Mouse (Mus musculus) frontal cortex, postnatal 10 days (tissue): ENCODE measurements around the gene Zfp365.

Experiments
- DNase-seq, 2 experiments: peaks; one replicate each; pipeline ENCODE4 v3.0.0; 2022; ENCODE audit warnings: low spot score in 2 of 2, mixed read lengths in 1 of 2

The Zfp365 gene

DNA sequence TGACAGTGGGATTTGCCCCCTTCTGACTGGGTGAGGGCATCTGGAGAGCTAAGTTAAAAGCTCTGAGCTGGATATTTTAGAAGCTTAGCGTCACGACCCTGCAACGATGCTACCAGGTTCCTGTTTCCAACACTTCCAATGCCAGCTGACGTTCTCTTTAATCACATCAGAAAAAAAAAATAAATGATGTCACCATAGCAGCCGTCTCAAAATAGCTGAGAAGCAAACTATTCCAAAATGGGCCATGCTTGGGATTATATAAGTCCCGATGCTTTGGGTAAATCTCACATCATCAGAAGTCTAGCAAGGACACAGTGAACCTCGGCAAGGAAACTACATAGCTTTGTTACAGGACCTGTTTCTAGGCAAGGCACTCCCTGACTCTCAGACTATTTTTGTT lies 9.1 kb downstream of the Zfp365 start:
- DNase-seq: peak in 1 of 2 experiments; percentile 35

DNA sequence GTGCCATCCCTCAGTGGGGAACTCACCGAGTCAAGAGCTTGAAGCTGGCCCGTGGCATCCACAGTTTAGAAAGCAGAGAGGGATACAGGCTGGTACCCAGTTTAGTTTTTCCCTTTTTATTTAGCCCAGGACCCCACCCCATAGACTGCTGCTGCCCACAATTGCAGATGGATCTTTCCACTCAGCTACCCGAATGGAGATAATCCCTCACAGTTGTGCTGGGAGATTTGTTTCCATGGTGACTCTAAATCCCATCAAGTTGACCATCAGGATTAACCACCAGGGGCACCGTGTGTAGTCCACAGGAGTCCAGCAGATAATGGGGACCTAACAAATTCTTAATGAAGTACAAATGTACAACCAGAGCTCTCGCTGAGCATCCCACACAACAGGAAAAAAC lies 11.3 kb downstream of the Zfp365 start:
- DNase-seq: no peak

DNA sequence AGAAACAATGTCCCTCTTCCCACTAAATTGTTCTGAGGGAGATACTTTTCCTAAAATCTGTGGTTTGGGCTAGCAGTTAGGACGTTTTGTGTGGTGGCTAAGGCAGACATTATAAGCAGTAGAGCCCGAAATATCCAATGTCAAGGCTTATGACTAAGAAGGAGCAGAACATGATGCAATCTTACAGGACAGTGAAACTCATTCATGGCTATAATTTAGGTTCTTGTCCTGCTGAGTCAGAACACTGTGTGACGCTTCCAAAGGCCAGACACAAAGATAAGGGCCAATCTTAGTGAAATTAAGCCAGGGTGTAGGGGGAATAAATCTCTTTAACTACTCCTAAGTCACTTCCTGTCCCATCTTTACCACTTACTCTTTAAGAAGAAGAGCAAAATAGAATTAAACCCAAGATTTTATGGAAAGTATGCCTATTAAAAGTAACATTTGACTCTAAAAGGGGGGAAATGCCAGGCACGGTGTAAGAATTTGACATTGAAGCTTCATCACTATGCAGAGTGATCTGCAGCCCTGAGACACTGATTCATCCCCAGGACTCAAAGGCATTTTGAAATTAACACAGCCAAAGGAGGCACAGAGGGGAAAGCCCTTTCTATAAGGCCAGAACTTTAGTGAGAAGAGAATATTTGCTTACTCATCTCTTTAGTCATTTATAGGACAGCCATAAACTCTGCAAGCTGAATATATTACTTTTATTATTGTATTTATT lies 13.3 kb downstream of the Zfp365 start:
- DNase-seq: no peak

DNA sequence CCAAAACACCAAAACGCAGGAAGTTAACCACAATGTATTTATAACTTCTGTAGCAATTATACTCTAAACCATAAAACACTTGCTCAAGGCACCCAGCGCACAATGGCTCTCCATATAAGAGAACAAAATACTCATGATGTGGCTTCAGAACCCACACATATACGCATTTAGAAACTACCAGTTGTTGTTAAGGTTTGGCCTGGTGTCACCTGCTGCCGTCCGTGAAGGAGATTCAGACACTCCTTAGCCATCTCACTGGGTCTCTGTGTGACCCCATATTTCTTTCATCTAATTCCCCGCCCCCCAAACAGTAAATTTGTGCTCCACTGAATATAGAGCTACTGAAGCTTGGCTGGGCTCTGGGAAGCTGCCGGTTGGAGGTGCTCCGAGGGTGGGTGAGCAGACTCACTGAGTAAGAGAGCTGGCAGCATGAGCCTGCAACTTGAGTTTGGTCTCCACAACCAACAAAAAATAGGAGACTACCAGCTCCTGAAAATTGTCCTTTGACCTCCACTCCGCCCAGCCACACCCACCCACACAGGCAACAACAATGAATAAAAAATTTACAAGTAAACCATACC lies 14.0 kb downstream of the Zfp365 start:
- no peak for DNase-seq

DNA sequence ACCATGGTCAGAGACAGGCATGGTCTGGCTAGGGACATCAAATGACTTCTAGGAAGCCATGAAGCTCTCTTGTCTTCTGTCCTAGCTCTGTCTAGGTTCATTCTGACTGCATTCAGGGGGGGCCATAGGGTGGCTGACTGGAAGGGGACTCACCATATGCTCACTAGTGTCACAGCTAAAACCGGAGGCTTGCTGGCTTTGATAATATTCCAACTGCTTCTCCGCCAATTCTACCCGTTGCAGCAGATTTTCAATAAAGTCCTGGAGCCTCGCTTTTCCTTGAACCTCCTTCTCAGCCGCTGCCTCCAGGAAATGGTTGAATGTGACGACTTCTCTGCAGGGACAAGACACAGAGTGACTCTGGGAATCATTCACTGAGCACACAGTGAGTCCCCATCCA lies 15.2 kb downstream of the Zfp365 start:
- no peak for DNase-seq

DNA sequence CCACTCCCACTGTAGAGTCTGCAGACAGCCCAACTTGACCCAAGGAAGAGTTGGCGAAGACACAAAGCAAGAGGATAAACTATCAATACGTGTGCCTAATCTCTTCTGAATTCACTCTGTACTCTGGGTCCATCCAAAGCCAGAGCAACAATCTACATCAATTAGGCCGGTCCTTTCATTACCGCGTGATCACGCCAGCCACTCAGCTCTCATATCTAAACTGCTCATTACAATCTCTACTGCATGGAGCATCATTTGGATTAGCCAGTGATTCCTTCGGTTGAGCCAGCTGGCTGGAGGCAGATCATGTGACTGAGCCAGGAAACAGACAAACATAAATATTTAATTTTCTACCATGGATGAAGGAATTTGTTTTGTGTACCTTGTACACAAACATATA lies 17.8 kb downstream of the Zfp365 start:
- no peak for DNase-seq

DNA sequence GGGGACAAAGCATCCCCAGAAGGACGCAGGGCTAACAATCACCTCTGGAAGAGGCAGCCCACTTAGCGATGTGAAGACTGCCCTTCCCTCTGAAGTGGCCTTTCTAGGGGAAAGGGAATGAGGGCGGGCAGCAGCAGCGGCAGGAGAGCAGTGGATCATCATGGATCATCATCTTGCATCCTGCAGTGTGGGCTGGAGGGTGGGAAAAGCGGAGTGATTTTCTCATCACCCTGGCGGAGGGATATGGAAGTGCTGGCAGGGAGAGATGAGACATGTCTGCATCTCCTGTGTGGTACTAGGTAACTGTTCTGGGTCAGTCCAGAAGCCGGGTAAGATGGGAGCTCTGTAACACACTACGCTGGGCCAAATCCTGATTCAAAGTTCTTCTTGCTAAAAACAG lies 18.4 kb downstream of the Zfp365 start:
- DNase-seq: peak in 1 of 2 experiments; percentile 25

DNA sequence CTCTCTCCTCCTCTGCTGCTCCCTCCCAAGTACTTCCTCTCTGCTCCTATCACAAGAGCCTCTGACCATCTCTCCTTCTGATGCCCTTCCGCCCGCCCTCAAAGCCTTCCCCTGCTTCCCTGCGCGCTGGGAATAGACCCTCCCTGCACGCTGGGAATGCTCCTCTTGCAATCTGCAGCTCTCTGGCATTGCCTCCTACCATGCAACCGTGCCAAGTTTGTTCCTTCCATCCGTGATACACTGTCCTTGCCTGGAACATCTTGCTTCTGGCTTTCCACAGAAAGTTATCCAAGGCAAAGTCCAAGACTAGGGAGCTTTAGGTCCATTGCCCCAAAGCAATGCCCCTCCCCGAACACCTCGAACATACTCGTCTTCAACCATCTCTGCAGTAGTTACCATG lies 19.2 kb downstream of the Zfp365 start:
- DNase-seq: no peak

DNA sequence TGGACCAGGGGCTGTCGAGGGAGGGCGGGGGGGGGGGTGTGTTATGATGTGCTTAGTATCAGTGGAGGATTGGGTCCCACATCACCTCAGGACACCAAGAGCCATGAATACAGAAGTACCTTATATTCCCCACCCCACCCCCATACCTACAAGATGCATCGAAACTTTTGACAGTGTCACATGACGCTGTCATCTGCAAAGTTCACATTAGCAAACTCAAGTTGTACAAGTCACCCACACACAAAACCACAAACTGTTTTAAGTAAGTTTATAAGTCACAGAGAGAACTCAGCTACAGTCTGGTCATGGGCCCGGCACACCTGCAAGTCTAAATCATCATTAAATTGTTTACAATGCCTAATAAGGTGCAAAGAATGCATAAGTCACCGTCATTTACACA lies 21.3 kb downstream of the Zfp365 start:
- no peak for DNase-seq

DNA sequence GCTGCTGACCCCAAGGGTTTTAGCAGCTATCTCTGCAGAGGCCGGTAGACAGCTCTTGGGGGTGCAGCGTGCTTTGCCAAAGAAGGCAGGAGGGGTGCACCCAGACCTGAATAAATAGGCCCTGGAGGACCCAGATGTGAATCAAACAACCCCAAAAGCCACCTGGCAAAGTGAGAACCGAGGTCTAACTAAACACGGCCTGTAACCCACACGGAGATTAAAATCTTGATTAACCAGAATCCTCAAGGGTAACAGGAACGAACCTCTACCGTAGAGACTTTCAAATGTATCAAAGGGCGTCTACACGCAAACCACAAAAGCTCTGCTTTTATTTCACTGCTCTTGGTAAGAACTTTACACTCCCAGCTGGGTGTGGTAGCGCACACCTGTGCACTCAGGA lies 24.5 kb downstream of the Zfp365 start:
- DNase-seq: no peak

DNA sequence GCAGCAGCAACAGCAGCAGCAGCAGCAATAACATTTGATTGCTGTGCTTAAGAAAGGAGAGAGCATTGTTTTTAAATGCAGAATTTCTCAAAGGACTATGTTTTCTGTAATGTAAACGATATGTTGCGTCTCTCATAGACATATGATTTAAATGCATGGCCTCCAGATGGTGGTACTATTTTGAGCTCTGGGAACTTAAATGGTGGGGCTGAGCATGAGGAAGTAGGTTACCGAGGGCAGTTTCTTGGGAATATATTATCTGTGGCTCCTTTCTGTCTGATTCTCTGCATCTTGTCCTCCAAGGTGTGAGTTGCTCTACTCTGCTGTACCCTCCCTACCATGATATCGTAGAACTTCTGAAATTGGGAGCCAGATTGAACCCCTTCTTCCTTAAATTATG lies 31.8 kb downstream of the Zfp365 start:
- DNase-seq: no peak

DNA sequence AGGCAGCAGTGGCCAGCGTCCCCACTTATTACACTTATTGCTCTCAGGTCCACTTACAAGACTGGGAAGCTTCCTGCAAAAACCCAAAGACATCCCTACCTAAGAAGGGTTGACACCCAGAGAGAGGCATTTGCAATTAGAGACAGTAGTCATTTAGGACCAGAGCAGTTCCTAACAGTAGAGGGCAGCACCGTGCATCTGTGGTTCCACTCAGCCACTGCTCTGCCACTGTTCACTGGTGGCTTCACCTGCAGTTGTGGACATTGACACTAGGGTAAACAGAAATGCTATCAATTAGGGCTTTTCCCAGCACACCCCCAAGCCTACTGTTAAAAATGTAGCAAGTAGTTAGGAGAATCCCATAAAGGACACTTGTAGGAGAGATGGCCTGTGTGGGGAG lies 40.7 kb downstream of the Zfp365 start:
- peak in 1 of 2 experiments; percentile 55 for DNase-seq

DNA sequence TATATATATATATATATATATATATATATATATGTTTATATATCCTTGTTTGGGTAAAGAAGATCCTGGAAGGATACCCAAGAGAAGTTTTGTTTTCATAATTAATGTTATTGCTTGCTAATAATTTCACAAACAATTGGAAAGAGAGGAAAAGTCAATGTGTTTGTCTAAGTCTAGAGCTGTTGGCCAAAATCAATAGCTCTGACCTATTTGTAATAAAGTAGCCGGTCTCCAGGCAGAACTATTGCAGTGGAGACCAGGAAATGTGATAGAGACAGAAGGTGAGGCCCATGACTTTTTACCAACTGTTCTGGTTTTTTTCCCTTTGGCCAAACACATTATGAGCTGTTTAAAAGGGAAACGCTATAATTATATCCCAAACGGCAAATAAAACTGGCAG lies 44.2 kb downstream of the Zfp365 start:
- no peak for DNase-seq

DNA sequence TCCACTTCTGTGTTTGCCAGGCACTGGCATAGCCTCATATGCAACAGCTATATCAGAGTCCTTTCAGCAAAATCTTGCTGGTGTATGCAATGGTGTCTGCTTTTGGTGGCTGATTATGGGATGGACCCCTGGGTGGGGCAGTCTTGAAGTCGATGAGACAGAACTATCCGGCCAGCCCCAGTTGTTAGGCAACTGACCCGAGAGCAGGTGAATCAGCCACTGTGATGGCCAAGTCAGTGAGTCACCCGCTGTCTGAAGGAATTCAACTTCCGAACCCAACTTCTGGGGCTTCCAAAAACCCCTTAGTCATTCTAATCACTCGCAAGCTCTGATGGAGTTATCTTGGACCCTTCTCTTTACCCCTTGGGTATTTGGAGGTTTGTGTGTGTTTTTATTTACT lies 46.6 kb downstream of the Zfp365 start:
- no peak for DNase-seq

DNA sequence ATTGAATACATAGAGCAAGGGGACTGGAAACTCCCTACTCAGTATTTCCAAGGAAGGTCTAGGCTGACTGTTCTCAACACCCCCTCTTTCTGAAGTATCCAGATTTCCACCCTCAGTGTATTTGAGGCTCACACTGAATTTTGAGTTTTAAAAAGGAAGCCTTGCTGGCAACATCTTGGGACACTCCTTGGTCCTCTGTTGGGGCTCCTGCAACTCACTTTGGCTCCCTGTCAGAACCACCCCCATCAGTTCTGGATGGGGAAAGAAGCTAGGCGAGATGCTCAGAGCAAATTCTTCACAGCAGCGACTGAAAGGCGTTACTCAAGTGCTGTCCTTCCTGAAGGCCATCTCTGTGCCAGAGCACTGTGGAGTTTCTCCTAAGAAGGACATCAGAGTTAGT lies 47.4 kb downstream of the Zfp365 start:
- no peak for DNase-seq

DNA sequence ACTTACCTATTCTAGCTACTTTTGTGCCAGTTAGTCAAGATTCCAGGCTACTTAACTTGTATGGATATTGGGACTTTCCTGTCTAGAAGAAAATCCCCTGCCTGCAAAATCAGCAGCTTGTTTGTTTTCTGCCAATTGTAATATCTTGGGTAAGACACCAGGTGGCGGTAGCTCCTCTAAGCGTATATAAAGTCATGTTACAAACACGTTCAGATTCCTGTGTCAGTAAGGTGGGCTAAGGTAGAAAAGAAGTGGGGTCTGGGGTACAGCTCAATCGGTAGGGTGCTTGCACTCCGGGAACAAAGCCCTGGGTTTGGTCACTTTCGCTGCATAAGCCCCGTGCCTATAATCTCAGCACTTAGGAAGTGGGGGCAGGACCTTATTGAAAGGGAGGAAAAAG lies 50.1 kb downstream of the Zfp365 start:
- no peak for DNase-seq

DNA sequence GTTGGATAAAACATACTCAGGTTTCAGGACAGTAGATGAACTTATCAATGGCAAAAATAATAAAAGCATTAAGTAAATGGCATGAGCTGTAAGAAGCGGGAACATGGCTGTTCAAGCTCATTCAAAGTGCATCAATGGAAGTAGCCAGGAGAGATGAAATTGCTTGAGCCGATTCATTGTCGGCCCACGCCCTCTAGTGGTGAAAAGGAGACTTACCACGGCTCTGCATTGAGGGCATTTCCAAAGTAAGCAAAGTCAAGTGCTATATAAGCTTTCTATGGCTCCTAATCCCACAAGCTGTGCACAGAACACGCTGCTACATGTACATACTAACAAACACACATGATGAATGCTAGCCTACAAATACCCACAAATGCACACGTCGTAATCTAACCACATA lies 53.6 kb downstream of the Zfp365 start:
- DNase-seq: peak; percentile 62 to 76

DNA sequence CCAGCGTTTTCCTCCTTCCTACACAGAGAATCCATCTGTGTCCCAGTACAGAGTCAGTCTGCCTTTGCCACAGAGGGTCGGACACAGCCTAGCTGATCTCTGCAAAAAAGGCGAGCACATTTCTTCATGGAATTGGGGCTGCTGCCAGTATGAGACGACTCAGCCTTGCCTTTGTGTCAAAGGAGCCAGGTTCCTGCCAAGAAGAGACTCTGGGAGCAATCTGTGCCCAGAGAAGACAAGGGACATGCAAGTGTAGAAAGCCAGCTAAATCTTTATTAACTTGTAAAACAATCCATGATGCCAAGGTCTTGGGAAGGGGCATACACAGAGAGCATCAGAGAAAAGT lies 54.9 kb downstream of the Zfp365 start:
- no peak for DNase-seq

DNA sequence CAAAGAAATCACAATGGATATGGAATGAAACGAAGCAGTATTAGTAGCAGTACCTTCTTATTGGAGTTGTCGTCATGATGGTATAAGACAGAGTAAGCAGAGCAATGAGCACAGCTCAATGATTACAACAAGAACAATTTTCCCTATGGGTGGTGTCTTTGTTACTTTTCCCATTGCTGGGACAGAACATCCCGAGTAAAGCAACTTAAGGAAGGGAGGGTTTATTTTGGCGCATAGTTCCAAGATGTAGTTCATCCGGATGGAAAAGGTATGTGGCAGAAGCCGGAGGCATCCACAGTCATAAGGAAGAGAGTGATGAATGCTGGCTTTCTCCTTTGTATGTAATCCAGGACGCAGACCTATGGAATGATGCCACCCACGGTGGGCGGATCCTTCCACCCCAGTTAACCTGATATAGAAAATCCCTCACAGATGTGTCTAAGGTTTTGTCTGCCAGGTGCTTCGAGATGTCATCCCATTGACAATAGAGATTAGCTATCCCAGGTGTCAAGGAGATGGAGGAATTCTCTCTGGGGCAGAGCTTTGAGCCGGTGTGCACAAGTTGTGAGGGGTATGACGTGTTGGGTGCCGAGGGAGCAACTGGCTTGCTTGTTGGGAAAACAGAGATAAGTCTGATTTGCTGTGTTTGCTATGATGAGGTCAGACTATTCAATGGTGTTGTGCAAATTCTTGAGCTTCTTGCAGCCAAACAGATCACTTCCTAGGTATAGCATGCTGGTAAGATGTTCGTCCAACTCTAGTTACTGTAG lies 55.5 kb downstream of the Zfp365 start:
- DNase-seq: no peak

DNA sequence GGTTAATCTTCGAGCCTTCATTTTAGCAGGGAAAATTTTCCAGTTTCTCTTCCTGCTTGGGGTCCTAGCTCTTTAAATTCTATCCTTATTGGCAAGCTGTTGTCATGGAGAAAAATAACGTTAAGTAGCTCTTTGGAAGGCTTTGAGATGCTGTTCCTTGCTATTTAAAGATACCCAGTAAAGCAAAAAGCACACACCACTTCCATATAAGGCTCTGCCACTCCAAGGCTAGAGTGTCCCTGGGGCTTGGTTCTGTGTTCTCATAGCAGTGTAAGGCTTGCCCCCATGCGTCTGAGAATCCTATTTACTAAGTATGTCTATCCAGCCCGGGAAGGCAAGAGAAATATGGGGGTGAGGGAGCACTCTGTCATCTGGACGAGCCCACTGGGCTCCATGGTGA lies 56.7 kb downstream of the Zfp365 start:
- no peak for DNase-seq

DNA sequence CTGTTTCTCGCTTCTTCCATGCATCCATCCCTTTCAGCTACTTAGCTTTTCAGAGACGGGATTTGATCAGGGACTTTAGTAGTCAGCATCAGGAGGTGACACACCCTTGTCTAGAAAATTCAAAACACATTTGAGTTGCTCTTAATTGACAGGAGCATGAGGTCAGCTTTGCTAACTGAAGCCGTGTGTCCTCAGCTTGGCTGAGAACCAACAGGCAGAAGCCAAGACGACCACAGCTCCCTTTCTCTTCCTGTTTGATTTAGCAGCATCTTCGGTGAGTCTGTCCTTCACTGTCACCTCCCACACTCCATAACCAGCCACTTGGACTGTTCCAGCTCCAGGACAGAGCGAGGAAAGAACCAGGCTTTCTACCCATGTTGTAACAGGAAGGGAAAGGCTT lies 60.1 kb downstream of the Zfp365 start:
- no peak for DNase-seq

DNA sequence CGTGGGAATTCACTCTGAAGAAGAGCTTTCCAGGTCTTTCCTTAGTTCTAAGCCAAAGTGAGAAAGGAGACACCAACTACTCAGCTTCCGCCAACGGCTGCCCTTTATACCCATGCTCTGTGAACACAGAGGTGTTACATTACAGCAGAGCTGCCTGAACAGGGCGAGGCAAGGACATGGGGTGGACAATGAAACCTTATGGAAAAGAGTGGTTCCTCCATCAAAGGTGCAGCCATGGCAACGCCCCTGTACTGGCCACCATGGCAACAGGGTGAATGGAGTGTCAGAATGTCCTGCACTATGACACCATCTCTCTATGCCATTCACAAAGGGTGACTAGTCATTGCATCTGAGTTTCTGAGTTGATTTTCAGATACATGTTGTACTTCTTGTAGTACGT lies 61.4 kb downstream of the Zfp365 start:
- DNase-seq: no peak

DNA sequence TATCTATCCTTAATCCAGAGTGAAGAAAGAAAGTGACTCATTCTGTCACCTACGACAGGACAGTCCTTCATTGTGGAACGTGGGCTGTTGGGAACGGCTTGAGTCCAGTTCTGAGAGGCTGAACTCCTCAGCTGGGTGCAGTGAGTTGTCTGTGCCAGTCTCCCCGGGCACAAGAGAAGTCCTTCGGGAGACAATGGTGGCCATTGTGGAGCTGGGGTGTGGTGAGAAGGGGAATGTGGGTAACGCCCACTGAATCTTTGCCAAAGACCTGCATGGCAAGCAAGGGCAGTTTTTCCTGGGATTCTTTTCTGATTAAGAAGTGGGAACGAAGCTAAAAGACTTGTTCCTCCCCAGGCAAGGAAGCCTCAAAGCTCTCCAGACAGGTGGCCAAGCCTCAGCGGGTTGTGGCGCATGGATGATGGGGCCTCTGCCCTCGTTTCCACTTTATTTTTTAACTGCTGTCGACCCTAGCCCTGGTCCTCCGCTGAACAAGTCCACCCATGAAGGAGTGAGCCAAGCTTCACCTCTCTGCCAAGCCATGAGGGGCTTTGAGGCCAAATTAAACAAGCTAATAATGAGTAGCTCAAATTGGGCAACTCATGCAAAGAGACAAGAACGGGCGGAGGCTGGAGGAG lies 66.3 kb downstream of the Zfp365 start:
- DNase-seq: no peak
